Mouse (Mus musculus) midbrain, embryonic 12.5 days (tissue): ENCODE data around the gene Kazald1. TPM values are rescaled to one million over a fixed set of nuclear protein-coding genes. Genes with fewer than 3 reads are reported as not detected.
A peak's percentile ranks its signal among the peaks of the same experiment; 100 is the strongest.

Experiments used
- ATAC-seq: fragments of 200-750 bp; cut with Nextera tagmentation; 2 replicates; pipeline ENCODE4 v1.8.0; 2017; ENCODE audit warnings: low read depth, moderate TSS enrichment, moderate library complexity; ENCODE audit not compliant: low FRiP score
- H3K27ac ChIP-seq: fragments of 300-500 bp; sonication (generic); replicated peaks from 2 replicates; pipeline ENCODE4 v1.5.1; 2016; ENCODE audit warnings: mild to moderate bottlenecking
- H3K27me3 ChIP-seq: fragments of 300-500 bp; sonication (generic); 2 replicates; pipeline ENCODE4 v1.6.1; 2016; ENCODE audit warnings: mild to moderate bottlenecking
- H3K36me3 ChIP-seq: fragments of 300-500 bp; sonication (generic); 2 replicates; pipeline ENCODE4 v1.6.1; 2016
- H3K4me1 ChIP-seq: fragments of 300-500 bp; sonication (generic); 2 replicates; pipeline ENCODE4 v1.6.1; 2016
- H3K4me2 ChIP-seq: fragments of 300-500 bp; sonication (generic); replicated peaks from 2 replicates; pipeline ENCODE4 v1.6.1; 2016; ENCODE audit warnings: mild to moderate bottlenecking, moderate library complexity
- H3K4me3 ChIP-seq: fragments of 300-500 bp; sonication (generic); 2 replicates; pipeline ENCODE4 v1.5.1; 2016; ENCODE audit warnings: mild to moderate bottlenecking
- H3K9ac ChIP-seq: fragments of 300-500 bp; sonication (generic); replicated peaks from 2 replicates; pipeline ENCODE4 v1.6.1; 2016; ENCODE audit warnings: mild to moderate bottlenecking, moderate library complexity
- H3K9me3 ChIP-seq: fragments of 300-500 bp; sonication (generic); 2 replicates; pipeline ENCODE4 v1.6.1; 2016; ENCODE audit warnings: mild to moderate bottlenecking
- WGBS: fragments of 180-500 bp; shearing (Covaris S2); methylation state at CpG from one replicate; pipeline ENCODE4 v1.1.7; 2016; 5-methylcytosine and 5-hydroxymethylcytosine counted together
- polyA plus RNA-seq: library from polyadenylated mRNA; unstranded; fragments of >200 nt; fragmentation: Nextera tagmentation; extraction: Ambion mirVana; gene quantifications from 2 replicates; pipeline ENCODE4 v1.2.1, GENCODE M21; 2016

Gene Kazald1
- 0.71 and 0.97 TPM in 2 replicates for polyA plus RNA-seq

- H3K9me3 ChIP-seq = no peaks in the 10 kb centered on the region
- peaks cover 70% of the 10 kb centered on the region for H3K27me3 ChIP-seq
- H3K4me3 ChIP-seq = peak within 1 kb of the TSS; percentile 69
- peak within 1 kb of the TSS; percentile 87 for H3K4me2 ChIP-seq
- H3K4me1 ChIP-seq = peaks cover 29% of the 10 kb centered on the region
- WGBS = under 1% methylated on average over 45 of the region's 45 CpGs
- H3K9ac ChIP-seq = peak within 1 kb of the TSS; percentile 63
- peak within 1 kb of the TSS; percentile 86 for H3K27ac ChIP-seq
- ATAC-seq = peak; percentile 76
- no peaks in the 10 kb centered on the region for H3K36me3 ChIP-seq
These were observed at the start of gene Kazald1 for GRCm38 (mm10) chr19:45074580-45075322. Gene Kazald1 (plus strand): TSS chr19:45075241.

GRCm38 (mm10) chr19:45025937-45026568 lies 49.0 kb upstream of the Kazald1 start:
- Histone ChIP-seq H3K27me3 (no peaks in the 10 kb centered on the region), H3K4me3 (no peak overlapping the region), H3K9ac (no peak overlapping the region), H3K4me1 (peaks cover 25% of the 10 kb centered on the region), H3K9me3 (no peaks in the 10 kb centered on the region), H3K4me2 (no peak overlapping the region), H3K36me3 (peaks cover 69% of the 10 kb centered on the region), H3K27ac (no peak overlapping the region)
- ATAC-seq = no peak
- WGBS = 93% methylated on average over 37 of the region's 37 CpGs

- Histone ChIP-seq H3K4me3 (no peak overlapping the region), H3K27ac (no peak overlapping the region), H3K27me3 (no peaks in the 10 kb centered on the region), H3K9me3 (no peaks in the 10 kb centered on the region), H3K4me2 (no peak overlapping the region), H3K36me3 (peaks cover 60% of the 10 kb centered on the region), H3K4me1 (peaks cover 23% of the 10 kb centered on the region), H3K9ac (no peak overlapping the region)
- WGBS = 86% methylated on average over 6 of the region's 6 CpGs
- ATAC-seq = no peak
These were observed 47.9 kb upstream of the Kazald1 start for GRCm38 (mm10) chr19:45026958-45027670.

GRCm38 (mm10) chr19:45027848-45028247 lies 47.2 kb upstream of the Kazald1 start:
- Histone ChIP-seq H3K27me3 (peaks cover 2% of the 10 kb centered on the region; the same call in 1 of the 2 replicates), H3K9ac (no peak overlapping the region), H3K4me2 (no peak overlapping the region), H3K4me1 (peaks cover 23% of the 10 kb centered on the region), H3K36me3 (peaks cover 53% of the 10 kb centered on the region), H3K27ac (peak overlapping the region; percentile 46; the same call in 1 of the 2 replicates), H3K9me3 (no peaks in the 10 kb centered on the region), H3K4me3 (no peak overlapping the region)
- 83% methylated on average over 6 of the region's 6 CpGs for WGBS
- ATAC-seq = no peak

DNA sequence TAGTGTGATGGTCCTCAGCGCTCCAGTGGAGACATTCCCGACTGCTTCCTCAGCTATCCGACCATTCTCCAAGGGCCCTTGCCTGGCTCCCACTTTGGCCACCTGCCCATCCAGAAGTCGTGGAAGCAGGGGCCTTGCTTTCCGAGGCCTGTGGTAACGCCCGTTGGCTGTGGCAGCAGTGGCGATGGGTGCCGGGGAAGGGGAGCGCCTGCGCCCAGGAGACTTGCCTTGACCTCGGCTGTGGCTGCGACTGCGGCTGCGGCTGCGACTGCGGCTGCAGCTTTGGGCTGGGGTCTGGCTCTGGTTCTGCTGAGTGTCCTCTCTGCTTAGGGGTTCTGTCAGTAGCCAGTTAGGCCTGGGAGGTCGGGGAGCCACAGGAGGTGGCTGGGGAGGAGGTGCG lies 46.3 kb upstream of the Kazald1 start:
- H3K4me3 ChIP-seq = no peak overlapping the region
- 69% methylated on average over 19 of the region's 19 CpGs for WGBS
- H3K4me1 ChIP-seq = peaks cover 23% of the 10 kb centered on the region
- H3K4me2 ChIP-seq = no peak overlapping the region
- H3K27me3 ChIP-seq = peaks cover 5% of the 10 kb centered on the region; the same call in 1 of the 2 replicates
- H3K9ac ChIP-seq = no peak overlapping the region
- no peak for ATAC-seq
- 0 out of 2 replicates have a peak overlapping the region, but pooled peaks have one; percentile 20 for H3K27ac ChIP-seq
- H3K36me3 ChIP-seq = peaks cover 45% of the 10 kb centered on the region
- H3K9me3 ChIP-seq = no peaks in the 10 kb centered on the region

DNA sequence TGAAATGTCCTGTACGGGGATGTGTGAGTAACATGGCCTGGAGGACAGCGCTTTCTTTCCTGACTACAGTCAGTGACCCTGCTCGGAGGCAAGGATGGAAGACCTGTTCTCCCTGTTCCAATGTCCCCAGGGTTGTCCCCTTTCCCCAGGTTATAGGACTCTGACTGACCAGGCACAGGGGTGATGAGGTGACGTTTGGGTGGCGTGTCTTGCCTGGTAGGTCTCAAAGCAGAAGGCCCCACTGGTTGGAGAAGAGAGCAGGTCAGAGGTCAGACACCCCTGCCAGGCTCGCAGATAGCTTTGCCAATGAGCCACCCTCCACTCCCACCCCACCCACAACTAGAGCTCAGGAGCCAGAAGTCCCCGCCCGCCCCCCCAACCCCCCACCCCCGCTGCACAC lies 45.5 kb upstream of the Kazald1 start:
- peaks cover 20% of the 10 kb centered on the region for H3K4me1 ChIP-seq
- no peak overlapping the region for H3K4me3 ChIP-seq
- ATAC-seq = no peak
- no peak overlapping the region for H3K9ac ChIP-seq
- H3K27me3 ChIP-seq = peaks cover 5% of the 10 kb centered on the region; the same call in 1 of the 2 replicates
- 58% methylated on average over 9 of the region's 9 CpGs for WGBS
- H3K9me3 ChIP-seq = no peaks in the 10 kb centered on the region
- peaks cover 37% of the 10 kb centered on the region for H3K36me3 ChIP-seq
- no peak overlapping the region for H3K4me2 ChIP-seq
- no peak overlapping the region for H3K27ac ChIP-seq

DNA sequence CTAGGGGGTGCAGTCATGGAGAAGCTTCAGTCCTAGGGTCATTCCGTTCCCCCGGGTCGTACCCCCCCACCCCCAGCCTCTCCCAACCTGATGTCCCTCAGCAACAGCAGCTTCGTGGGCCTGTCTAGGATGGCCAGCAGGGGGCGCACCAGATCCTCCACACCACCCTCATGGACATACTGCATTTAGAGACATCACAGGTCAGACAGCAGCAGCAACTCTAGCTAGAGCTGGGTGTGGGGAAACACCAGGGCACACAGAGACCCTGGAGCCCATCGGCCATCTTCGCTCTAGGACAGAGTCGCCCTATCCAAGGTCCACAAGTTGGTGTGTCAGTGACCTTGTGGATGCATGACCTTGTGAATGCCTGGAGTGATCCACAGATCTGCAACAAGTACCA lies 44.9 kb upstream of the Kazald1 start:
- Histone ChIP-seq H3K4me3 (no peak overlapping the region), H3K9me3 (no peaks in the 10 kb centered on the region), H3K36me3 (peaks cover 31% of the 10 kb centered on the region), H3K27ac (no peak overlapping the region), H3K4me1 (peaks cover 20% of the 10 kb centered on the region), H3K4me2 (no peak overlapping the region), H3K27me3 (peaks cover 5% of the 10 kb centered on the region; the same call in 1 of the 2 replicates), H3K9ac (no peak overlapping the region)
- ATAC-seq = no peak
- WGBS = 34% methylated on average over 8 of the region's 8 CpGs

DNA sequence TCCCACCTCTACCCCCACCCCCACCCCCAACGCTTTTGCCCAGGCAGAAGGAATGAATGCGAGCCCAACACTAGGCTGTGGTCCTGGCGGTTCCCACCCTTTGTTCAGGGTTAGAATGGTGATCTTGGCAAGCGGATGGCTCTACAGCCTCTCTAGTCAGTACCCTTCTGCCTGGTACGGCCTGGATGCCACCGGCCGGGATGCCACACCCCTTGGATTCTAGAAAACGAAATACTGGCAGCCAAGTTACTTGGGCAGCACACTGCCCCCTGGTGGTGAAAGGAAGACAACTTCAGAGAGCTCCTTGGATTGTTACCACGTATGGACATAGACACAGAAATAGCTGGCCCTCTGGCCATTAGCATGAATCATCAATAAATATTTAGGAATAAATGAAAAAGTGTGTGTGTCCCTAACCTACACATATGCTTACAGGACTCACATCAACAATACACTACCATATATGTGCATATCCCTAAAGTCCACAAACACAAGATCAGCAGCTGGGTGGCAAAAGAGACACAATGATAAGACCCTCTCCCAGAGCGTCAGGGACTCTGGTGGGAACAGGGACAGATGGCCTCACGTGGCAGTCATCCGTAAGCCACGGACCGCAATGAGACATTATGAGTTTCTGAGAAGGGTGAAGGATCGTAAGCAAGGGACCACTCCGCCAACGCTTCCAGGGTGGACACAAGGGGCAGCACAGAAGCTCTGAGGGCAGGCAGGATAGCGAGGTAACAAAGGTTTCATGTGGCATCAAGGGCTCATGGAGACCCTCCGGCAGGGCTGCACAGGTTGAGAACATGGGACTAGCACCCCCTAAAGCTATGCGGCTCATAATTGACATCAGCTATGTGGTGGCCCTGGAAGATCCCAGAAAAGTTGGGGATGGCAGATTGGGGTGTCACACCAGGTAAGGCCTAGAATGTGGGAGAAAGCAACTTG lies 44.0 kb upstream of the Kazald1 start:
- Histone ChIP-seq H3K27me3 (peaks cover 9% of the 10 kb centered on the region; the same call in 1 of the 2 replicates), H3K9ac (no peak overlapping the region), H3K36me3 (peaks cover 22% of the 10 kb centered on the region), H3K4me1 (peaks cover 20% of the 10 kb centered on the region), H3K27ac (no peak overlapping the region), H3K9me3 (no peaks in the 10 kb centered on the region), H3K4me3 (no peak overlapping the region), H3K4me2 (peak overlapping the region; percentile 37)
- no peak; the same call in 1 of the 2 replicates for ATAC-seq
- WGBS = 44% methylated on average over 20 of the region's 20 CpGs

DNA sequence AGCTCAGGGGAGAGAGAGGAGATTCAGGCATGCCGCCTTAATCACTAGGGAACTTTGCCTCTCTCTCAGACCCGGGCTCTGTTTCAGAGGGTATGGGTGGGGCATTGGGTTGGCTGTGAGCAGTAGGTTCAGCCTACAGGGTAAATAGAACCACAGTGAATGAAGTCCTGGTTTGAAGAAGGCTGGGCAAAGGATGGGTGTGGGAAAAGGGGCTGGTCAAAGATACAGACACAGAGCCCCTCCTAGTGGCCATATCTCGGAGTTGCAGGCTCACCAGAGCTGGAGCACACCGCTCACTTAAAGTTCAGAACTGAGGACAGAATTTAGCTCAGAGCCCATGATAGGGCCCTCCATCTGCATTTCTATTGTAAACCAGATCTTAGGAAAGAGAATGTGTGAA lies 43.3 kb upstream of the Kazald1 start:
- 16% methylated on average over 4 of the region's 4 CpGs for whole genome bisulfite sequencing
- Histone ChIP-seq H3K4me2 (no peak overlapping the region), H3K27me3 (peaks cover 14% of the 10 kb centered on the region), H3K4me3 (no peak overlapping the region), H3K36me3 (peaks cover 15% of the 10 kb centered on the region; the same call in 1 of the 2 replicates), H3K9me3 (no peaks in the 10 kb centered on the region), H3K27ac (no peak overlapping the region), H3K4me1 (peaks cover 20% of the 10 kb centered on the region), H3K9ac (no peak overlapping the region)
- peak; percentile 54 for ATAC-seq

DNA sequence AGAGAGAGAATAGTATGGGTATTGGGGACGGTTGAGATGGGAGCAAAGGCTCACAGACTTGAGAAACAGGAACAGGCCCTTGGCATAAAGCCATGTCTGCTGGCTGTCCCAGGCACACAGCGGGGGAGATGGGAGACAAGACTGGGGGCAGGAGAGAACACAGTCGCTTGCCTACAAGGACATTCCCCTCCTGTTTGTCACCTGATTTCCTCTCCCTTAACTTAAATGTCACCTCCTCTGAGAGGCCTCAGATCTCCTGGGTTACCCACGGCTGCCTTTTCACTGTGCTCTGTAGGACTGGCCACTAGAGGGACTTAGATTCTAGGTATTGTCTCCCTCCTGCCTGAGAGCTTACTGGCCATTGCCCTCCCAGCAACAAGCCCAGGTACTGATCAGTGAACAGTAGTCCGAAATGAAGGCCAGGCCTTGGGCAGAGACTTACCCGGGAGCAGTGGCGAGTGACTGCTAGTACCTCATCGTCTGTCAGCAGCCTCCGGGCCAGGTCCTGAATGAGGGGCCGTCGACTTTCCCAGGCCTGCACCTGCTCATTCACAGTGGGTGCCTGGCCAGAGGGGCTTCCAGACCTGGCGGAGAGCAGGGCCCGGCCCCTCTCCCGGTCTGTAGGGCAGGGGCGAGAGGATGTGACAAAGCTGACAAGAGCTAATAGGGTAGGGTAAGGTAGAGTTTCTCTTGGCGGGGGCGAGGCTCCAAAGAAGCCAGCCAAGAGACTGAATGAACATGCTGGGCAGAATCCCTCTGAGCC lies 42.3 kb upstream of the Kazald1 start:
- ATAC-seq = no peak

More for the DNA sequence above, 42.3 kb upstream of the Kazald1 start:
- Histone ChIP-seq H3K4me2 (no peak overlapping the region), H3K9me3 (no peaks in the 10 kb centered on the region), H3K9ac (peak overlapping the region; percentile 31; the same call in 1 of the 2 replicates), H3K27me3 (peaks cover 16% of the 10 kb centered on the region), H3K4me1 (peaks cover 15% of the 10 kb centered on the region), H3K4me3 (no peak overlapping the region), H3K36me3 (peaks cover 6% of the 10 kb centered on the region; the same call in 1 of the 2 replicates), H3K27ac (no peak overlapping the region)
- WGBS = 54% methylated on average over 17 of the region's 17 CpGs
